Mouse (Mus musculus) midbrain, embryonic 16.5 days (tissue): ENCODE data around the gene Ccnd3. TPM values are rescaled to one million over a fixed set of nuclear protein-coding genes. Genes with fewer than 3 reads are reported as not detected.

Experiments
- ATAC-seq: fragments of 200-750 bp; cut with Nextera tagmentation; 2 replicates; pipeline ENCODE4 v1.8.0; 2017; ENCODE audit warnings: moderate TSS enrichment
- H3K27ac ChIP-seq: fragments of 300-500 bp; sonication (generic); 2 replicates; pipeline ENCODE4 v1.5.1; 2014; ENCODE audit warnings: mild to moderate bottlenecking, low read length, mixed read lengths
- H3K27me3 ChIP-seq: fragments of 300-500 bp; sonication (generic); 2 replicates; pipeline ENCODE4 v1.6.1; 2014; ENCODE audit warnings: low read depth, low read length, mixed read lengths; ENCODE audit not compliant: control insufficient read depth, insufficient read depth
- H3K36me3 ChIP-seq: fragments of 300-500 bp; sonication (generic); 2 replicates; pipeline ENCODE4 v1.6.1; 2014; ENCODE audit warnings: mild to moderate bottlenecking, low read length, moderate library complexity, mixed read lengths; ENCODE audit not compliant: control insufficient read depth, insufficient read depth
- H3K4me1 ChIP-seq: fragments of 300-500 bp; sonication (generic); 2 replicates; pipeline ENCODE4 v1.6.1; 2014; ENCODE audit warnings: mild to moderate bottlenecking, low read length, mixed read lengths; ENCODE audit not compliant: control insufficient read depth, insufficient read depth
- H3K4me2 ChIP-seq: fragments of 300-500 bp; sonication (generic); 2 replicates; pipeline ENCODE4 v1.6.1; 2014; ENCODE audit warnings: mild to moderate bottlenecking, low read length, mixed read lengths
- H3K4me3 ChIP-seq: fragments of 300-500 bp; sonication (generic); 2 replicates; pipeline ENCODE4 v1.5.1; 2014; ENCODE audit warnings: low read depth, mild to moderate bottlenecking, low read length, moderate library complexity, mixed read lengths
- H3K9ac ChIP-seq: fragments of 300-500 bp; sonication (generic); 2 replicates; pipeline ENCODE4 v1.6.1; 2014; ENCODE audit warnings: low read depth, low read length, mixed read lengths
- H3K9me3 ChIP-seq: fragments of 300-500 bp; sonication (generic); replicated peaks from 2 replicates; pipeline ENCODE4 v1.6.1; 2014; ENCODE audit warnings: mild to moderate bottlenecking, low read length, mixed read lengths; ENCODE audit not compliant: control insufficient read depth, poor library complexity, severe bottlenecking
- WGBS: fragments of 180-500 bp; shearing (Covaris S2); extraction: QIAGEN DNeasy Blood & Tissue Kit; methylation state at CpG from one replicate; pipeline ENCODE4 v1.1.7; 2014; 5-methylcytosine and 5-hydroxymethylcytosine counted together
- polyA plus RNA-seq: library from polyadenylated mRNA; unstranded; fragments of >200 nt; fragmentation: Nextera tagmentation; extraction: Ambion mirVana; gene quantifications from 2 replicates; pipeline ENCODE4 v1.2.1, GENCODE M21; 2015

Ccnd3 gene
- 58.4 and 61.4 TPM in 2 replicates for polyA plus RNA-seq

DNA sequence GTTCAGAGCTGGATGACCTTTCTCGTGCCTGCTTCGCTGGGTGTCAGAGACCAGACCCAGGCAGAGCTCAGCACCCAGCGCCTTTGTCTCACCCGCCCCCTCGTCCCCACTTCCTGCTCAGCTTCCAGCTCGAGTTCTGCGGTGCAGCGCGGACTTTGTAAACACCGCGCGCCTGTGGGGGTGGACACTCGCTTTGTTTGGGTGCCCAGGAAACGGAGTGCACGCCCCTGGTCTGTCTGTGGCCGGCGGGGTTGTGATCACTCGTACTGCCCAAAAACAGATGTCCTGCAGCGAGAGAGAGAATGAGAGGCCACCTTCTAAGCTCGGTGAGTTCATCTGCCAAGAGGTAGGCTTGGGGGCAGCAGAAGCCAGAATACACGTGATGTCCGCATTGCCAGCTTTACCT is at the start of gene Ccnd3:
Ccnd3 (plus strand) TSS at position 111 of the 406 bp plus-strand sequence.
- no peak for ATAC-seq
- Histone ChIP-seq H3K9ac (peak within 1 kb of the TSS; percentile 50), H3K27me3 (no peaks in the 10 kb centered on the region), H3K36me3 (no peaks in the 10 kb centered on the region), H3K4me1 (peaks cover 12% of the 10 kb centered on the region), H3K9me3 (no peaks in the 10 kb centered on the region), H3K4me3 (peak within 1 kb of the TSS; percentile 30), H3K27ac (no peak within 1 kb of the TSS), H3K4me2 (peak within 1 kb of the TSS; percentile 57)
- WGBS = 3% methylated on average over 22 of the region's 22 CpGs

- Histone ChIP-seq H3K27me3 (no peaks in the 10 kb centered on the region), H3K4me3 (no peak overlapping the region), H3K4me1 (no peaks in the 10 kb centered on the region), H3K4me2 (no peak overlapping the region), H3K9me3 (no peaks in the 10 kb centered on the region), H3K36me3 (no peaks in the 10 kb centered on the region), H3K27ac (no peak overlapping the region), H3K9ac (no peak overlapping the region)
- 77% methylated on average over 13 of the region's 13 CpGs for WGBS
- no peak for ATAC-seq
These were observed 46.5 kb upstream of the Ccnd3 start for GRCm38 (mm10) chr17:47458310-47458709.

- no peak overlapping the region for H3K4me3 ChIP-seq
- no peaks in the 10 kb centered on the region for H3K4me1 ChIP-seq
- H3K27ac ChIP-seq = no peak overlapping the region
- no peak overlapping the region for H3K9ac ChIP-seq
- WGBS = 94% methylated on average over 2 of the region's 2 CpGs
- no peak for ATAC-seq
- H3K9me3 ChIP-seq = no peaks in the 10 kb centered on the region
- no peak overlapping the region for H3K4me2 ChIP-seq
- H3K36me3 ChIP-seq = no peaks in the 10 kb centered on the region
- no peaks in the 10 kb centered on the region for H3K27me3 ChIP-seq
These were observed 45.9 kb upstream of the Ccnd3 start for GRCm38 (mm10) chr17:47458936-47459335.

DNA sequence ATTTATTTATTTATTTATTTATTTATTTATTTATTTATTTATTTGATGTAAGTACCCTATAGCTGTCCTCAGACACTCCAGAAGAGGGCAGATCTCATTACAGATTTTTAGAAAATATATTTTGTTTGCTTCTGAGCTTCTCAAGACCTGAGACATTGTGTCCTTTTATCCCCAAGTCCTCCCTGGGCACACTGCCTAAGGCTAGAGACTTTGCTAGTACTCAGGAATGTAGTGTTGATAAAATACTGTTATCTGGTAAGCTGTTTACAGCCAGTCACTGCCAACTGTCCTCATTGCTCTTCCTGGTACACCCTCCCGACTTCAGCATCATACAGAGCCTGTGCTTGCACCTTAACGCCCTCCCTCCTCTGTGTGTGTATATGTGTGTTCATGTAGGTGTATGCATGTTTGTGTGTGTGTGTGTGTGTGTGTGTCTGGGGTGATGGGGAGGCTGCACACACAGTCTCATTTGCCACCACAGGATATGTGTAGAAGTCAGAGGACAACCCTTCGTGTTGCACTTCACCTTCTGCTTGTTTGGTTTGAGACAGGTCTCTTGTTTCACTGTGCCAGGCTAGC is 45.4 kb upstream of the Ccnd3 start:
- no peak overlapping the region for H3K27ac ChIP-seq
- H3K36me3 ChIP-seq = no peaks in the 10 kb centered on the region
- no peak for ATAC-seq
- H3K9ac ChIP-seq = no peak overlapping the region
- 82% methylated on average over 3 of the region's 3 CpGs for WGBS
- H3K4me2 ChIP-seq = no peak overlapping the region
- H3K4me1 ChIP-seq = no peaks in the 10 kb centered on the region
- no peak overlapping the region for H3K4me3 ChIP-seq
- H3K27me3 ChIP-seq = no peaks in the 10 kb centered on the region; the same call in 1 of the 2 replicates
- H3K9me3 ChIP-seq = no peaks in the 10 kb centered on the region

- H3K9ac ChIP-seq = no peak overlapping the region
- ATAC-seq = no peak
- 77% methylated on average over 3 of the region's 3 CpGs for WGBS
- H3K27me3 ChIP-seq = no peaks in the 10 kb centered on the region; the same call in 1 of the 2 replicates
- no peaks in the 10 kb centered on the region for H3K36me3 ChIP-seq
- no peak overlapping the region for H3K4me3 ChIP-seq
- H3K4me1 ChIP-seq = no peaks in the 10 kb centered on the region
- H3K9me3 ChIP-seq = no peaks in the 10 kb centered on the region
- no peak overlapping the region for H3K4me2 ChIP-seq
- no peak overlapping the region for H3K27ac ChIP-seq
These were observed 43.2 kb upstream of the Ccnd3 start for GRCm38 (mm10) chr17:47461688-47462087.

DNA sequence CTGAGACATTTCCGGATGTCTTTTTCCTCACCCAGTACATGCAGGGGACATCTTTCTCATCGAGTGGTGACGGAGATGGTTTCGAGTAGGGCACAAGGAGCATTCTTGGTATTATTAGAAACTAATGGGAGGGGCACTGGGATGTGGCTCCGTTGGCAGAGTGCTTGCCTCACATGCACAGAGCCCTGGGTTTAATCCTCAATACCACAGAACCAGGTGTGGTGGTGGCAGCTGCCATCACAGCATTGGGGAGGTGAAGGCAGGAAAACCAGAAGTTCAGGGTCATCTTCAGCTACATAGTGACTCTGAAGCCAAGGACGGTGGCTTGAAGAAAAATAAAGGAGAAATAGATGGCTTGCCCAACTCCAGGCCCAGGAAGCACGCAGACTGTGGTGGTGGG is 42.6 kb upstream of the Ccnd3 start:
- H3K4me2 ChIP-seq = no peak overlapping the region
- H3K9me3 ChIP-seq = no peaks in the 10 kb centered on the region
- H3K4me3 ChIP-seq = no peak overlapping the region
- H3K27ac ChIP-seq = no peak overlapping the region
- H3K36me3 ChIP-seq = no peaks in the 10 kb centered on the region
- WGBS = 81% methylated on average over 7 of the region's 7 CpGs
- H3K9ac ChIP-seq = no peak overlapping the region
- H3K4me1 ChIP-seq = no peaks in the 10 kb centered on the region
- ATAC-seq = no peak
- peaks cover 4% of the 10 kb centered on the region for H3K27me3 ChIP-seq

GRCm38 (mm10) chr17:47462728-47463388 is 42.0 kb upstream of the Ccnd3 start:
- peaks cover 11% of the 10 kb centered on the region for H3K27me3 ChIP-seq
- H3K4me1 ChIP-seq = no peaks in the 10 kb centered on the region
- no peak overlapping the region for H3K9ac ChIP-seq
- no peak overlapping the region for H3K27ac ChIP-seq
- no peak overlapping the region for H3K4me3 ChIP-seq
- ATAC-seq = no peak
- H3K9me3 ChIP-seq = no peaks in the 10 kb centered on the region
- no peaks in the 10 kb centered on the region for H3K36me3 ChIP-seq
- H3K4me2 ChIP-seq = no peak overlapping the region
- 49% methylated on average over 9 of the region's 9 CpGs for WGBS

DNA sequence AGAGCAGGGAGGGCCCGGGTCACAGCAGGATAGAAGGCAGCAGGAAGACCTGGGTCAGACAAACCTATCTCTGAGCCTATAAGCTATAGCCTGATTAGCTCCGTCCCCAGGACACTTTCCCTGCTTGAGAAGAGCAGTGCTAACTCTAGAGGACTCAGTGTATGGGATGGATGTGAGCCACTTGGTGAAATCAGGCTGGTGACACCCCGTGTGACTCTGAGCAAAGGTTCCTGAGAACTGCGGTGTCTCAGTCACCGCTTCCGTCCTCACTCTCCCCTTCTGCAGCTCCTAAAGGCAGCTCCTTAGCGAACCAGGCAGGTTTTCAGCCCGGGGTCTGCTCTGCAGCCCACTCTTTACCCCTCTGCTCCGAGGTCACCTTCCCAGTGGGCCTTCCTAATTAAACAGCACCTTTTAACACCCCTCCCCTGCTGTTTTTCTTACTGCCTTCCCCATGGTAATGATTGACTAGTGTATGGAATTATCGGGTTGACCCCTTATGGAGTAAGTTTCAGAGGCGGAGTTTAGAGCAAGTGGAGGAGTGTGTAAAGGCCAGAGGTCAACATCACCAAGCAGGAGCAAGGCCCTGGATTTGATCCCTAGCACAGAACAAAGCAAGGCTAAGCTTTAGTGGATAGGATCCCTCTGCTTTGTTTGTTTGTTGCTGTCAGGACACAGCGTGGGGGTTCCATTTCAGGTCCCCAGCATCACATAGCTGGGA is 40.4 kb upstream of the Ccnd3 start:
- no peaks in the 10 kb centered on the region; the same call in 1 of the 2 replicates for H3K4me1 ChIP-seq
- H3K9me3 ChIP-seq = no peaks in the 10 kb centered on the region
- peaks cover 20% of the 10 kb centered on the region for H3K27me3 ChIP-seq
- H3K4me3 ChIP-seq = no peak overlapping the region
- no peak for ATAC-seq
- H3K36me3 ChIP-seq = no peaks in the 10 kb centered on the region
- WGBS = 45% methylated on average over 12 of the region's 12 CpGs
- no peak overlapping the region for H3K9ac ChIP-seq
- no peak overlapping the region for H3K4me2 ChIP-seq
- no peak overlapping the region for H3K27ac ChIP-seq

DNA sequence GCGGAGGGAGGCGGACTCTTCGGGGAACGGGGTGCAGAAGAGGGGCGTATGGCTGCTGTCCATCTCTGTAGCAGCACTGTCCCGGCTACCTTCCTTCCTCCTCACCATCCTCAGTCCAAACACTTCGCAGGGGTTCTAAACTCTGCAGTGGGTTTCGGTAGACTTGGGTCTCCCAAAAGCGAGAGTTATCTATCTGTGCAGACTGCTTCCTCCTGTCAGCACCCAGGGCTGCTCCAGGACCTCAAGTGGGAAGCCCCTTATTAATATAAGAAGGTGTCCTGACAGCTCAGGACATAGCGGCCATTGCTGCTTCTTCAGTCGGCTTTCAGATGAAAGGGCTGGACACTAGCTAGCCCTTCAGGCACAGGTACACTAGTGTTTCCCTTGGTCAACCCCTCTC is 39.8 kb upstream of the Ccnd3 start:
- WGBS = 76% methylated on average over 11 of the region's 11 CpGs
- Histone ChIP-seq H3K4me3 (no peak overlapping the region), H3K9me3 (no peaks in the 10 kb centered on the region), H3K4me1 (no peaks in the 10 kb centered on the region; the same call in 1 of the 2 replicates), H3K27me3 (peaks cover 20% of the 10 kb centered on the region), H3K27ac (no peak overlapping the region), H3K36me3 (no peaks in the 10 kb centered on the region), H3K9ac (no peak overlapping the region), H3K4me2 (no peak overlapping the region)
- no peak for ATAC-seq
